Mouse (Mus musculus) testis, postnatal 10 days (tissue): ENCODE results near the gene Igfals.
A peak's percentile ranks its signal among the peaks of the same experiment; 100 is the strongest.

Experiments
- DNase-seq: peaks from one replicate; pipeline ENCODE4 v3.0.0; 2021; ENCODE audit warnings: low spot score

The Igfals gene

GRCm38 (mm10) chr17:24867914-24868313 lies 2.1 kb downstream of the Igfals start:
- no peak for DNase-seq

GRCm38 (mm10) chr17:24873695-24874404 lies 8.1 kb downstream of the Igfals start:
- DNase-seq, result no peak

- no peak for DNase-seq
These were observed 8.6 kb downstream of the Igfals start for GRCm38 (mm10) chr17:24874405-24874745.

- DNase-seq, result no peak
These were observed 9.2 kb downstream of the Igfals start for GRCm38 (mm10) chr17:24874989-24875388.

- no peak for DNase-seq
These were observed 11.7 kb downstream of the Igfals start for GRCm38 (mm10) chr17:24877336-24878116.

- DNase-seq, result no peak
These were observed 12.3 kb downstream of the Igfals start for GRCm38 (mm10) chr17:24878117-24878397.

GRCm38 (mm10) chr17:24878531-24878930 lies 12.7 kb downstream of the Igfals start:
- DNase-seq, result no peak

- DNase-seq, result peak; percentile 66
These were observed 16.1 kb downstream of the Igfals start for GRCm38 (mm10) chr17:24881738-24882440.

- DNase-seq, result no peak
These were observed 18.6 kb downstream of the Igfals start for GRCm38 (mm10) chr17:24884391-24884790.

- DNase-seq, result no peak
These were observed 19.7 kb downstream of the Igfals start for GRCm38 (mm10) chr17:24885356-24886133.

GRCm38 (mm10) chr17:24886134-24886931 lies 20.5 kb downstream of the Igfals start, which contains the start of the genes Nubp2 and Spsb3:
Nubp2 (minus strand) TSS chr17:24886349.
Spsb3 (plus strand) TSS chr17:24886643.
- peak; percentile 99 for DNase-seq

GRCm38 (mm10) chr17:24886932-24887271 lies 21.1 kb downstream of the Igfals start:
- no peak for DNase-seq

GRCm38 (mm10) chr17:24887291-24888080 lies 21.7 kb downstream of the Igfals start:
- DNase-seq, result no peak

- no peak for DNase-seq
These were observed 23.1 kb downstream of the Igfals start for GRCm38 (mm10) chr17:24888862-24889261.

- DNase-seq, result no peak
These were observed 24.6 kb downstream of the Igfals start for GRCm38 (mm10) chr17:24890151-24891092.

- no peak for DNase-seq
These were observed 25.5 kb downstream of the Igfals start for GRCm38 (mm10) chr17:24891321-24891720.

GRCm38 (mm10) chr17:24892785-24893184 lies 27.0 kb downstream of the Igfals start:
- DNase-seq, result no peak

- no peak for DNase-seq
These were observed 27.5 kb downstream of the Igfals start for GRCm38 (mm10) chr17:24893276-24893675.
